Mouse (Mus musculus): ENCODE data around the gene Gm11037.

DNA sequence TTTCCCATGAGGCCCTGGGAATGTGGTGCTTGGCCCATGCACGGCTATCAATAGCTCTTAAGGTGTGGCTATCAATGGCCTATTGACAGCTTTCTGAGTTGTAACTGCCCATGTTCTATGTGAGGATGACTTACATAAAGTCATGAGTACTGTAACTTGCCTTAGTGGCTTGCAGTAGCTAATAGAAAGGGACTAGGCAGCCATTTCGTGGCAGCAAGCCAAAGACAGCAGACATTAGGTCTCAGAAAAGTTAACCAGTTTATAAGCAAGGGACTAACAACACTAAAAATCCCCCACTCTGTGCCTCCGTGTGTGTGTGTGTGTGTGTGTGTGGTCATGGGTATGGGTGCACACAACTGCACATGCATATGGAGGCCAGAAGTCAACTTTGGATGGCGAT is 49.1 kb upstream of the Gm11037 start:
- TF ChIP-seq EP300 (IDR thresholded peaks at IDR 0.05; ENCODE audit: insufficient read depth, low read depth, low read length) (no peak), POLR2A (IDR thresholded peaks at IDR 0.05; ENCODE audit: insufficient read depth, low read length) (no peak)
